13 mouse cellular contexts compared by ENCODE assay signal in genomic region chr17:80755076-80755871, GRCm38 (mm10). TPM values are rescaled to one million over a fixed set of nuclear protein-coding genes. Genes with fewer than 3 reads are reported as not detected.
DNase-seq lines count a peak whose midpoint lies in the region; ATAC-seq and TF ChIP-seq lines count a peak whose summit lies in the region.
"Had no signal": no experiment of that assay in that cellular context is flagged by ENCODE, and none has a peak within 500 bp of the region (broad histone marks: within the 10 kb centered on the region; RNA-seq: fewer than 3 reads in every experiment).

No protein-coding gene starts in this region.

- no peak overlapping the region; the same call in 1 of the 2 replicates for H3K4me2 ChIP-seq in intestine, embryonic 14.5 days (ENCODE audit: low read length)
- H3K4me2 ChIP-seq in intestine, postnatal 0 days (replicated peaks; ENCODE audit: low read depth) = no peak overlapping the region
- H3K4me2 ChIP-seq in intestine, embryonic 16.5 days (ENCODE audit: low read depth, low read length) = no peak overlapping the region
- H3K4me2 ChIP-seq: hindbrain, embryonic 12.5 days had no signal

- no peaks in the 10 kb centered on the region for H3K9me3 ChIP-seq in intestine, embryonic 14.5 days (ENCODE audit: control insufficient read depth, low read length)
- H3K9me3 ChIP-seq in intestine, postnatal 0 days (ENCODE audit: control insufficient read depth) = no peaks in the 10 kb centered on the region
- no peaks in the 10 kb centered on the region for H3K9me3 ChIP-seq in intestine, embryonic 16.5 days (ENCODE audit: control insufficient read depth, low read length)
- H3K9me3 ChIP-seq: hindbrain, embryonic 12.5 days had no signal

- ATAC-seq in intestine, embryonic 14.5 days (replicated peaks; ENCODE audit: low FRiP score, low TSS enrichment, low read depth) = no peak
- no peak for ATAC-seq in intestine, postnatal 0 days
- ATAC-seq in intestine, embryonic 16.5 days = no peak

- no peak for TF ChIP-seq POLR2A in liver, adult 2 months (IDR thresholded peaks at IDR 0.05; ENCODE audit: extremely low read depth, insufficient read depth, low read length)
- TF ChIP-seq POLR2A in cortical plate, adult 2 months (IDR thresholded peaks at IDR 0.05; ENCODE audit: extremely low read depth, insufficient read depth, low read length) = no peak

- TF ChIP-seq CTCF in intestine, postnatal 0 days (IDR thresholded peaks at IDR 0.05; ENCODE audit: low read depth) = no peak
- no peak for TF ChIP-seq CTCF in liver, adult 2 months (IDR thresholded peaks at IDR 0.05; ENCODE audit: low read depth, low read length)
- TF ChIP-seq CTCF in cortical plate, adult 2 months (IDR thresholded peaks at IDR 0.05; ENCODE audit: extremely low read depth, insufficient read depth, low read length) = no peak

- 45% methylated on average over 9 of the region's 9 CpGs for WGBS in intestine, embryonic 14.5 days
- 45% methylated on average over 9 of the region's 9 CpGs for WGBS in intestine, postnatal 0 days
- 61% methylated on average over 9 of the region's 9 CpGs for WGBS in liver, adult 2 months
- 48% methylated on average over 9 of the region's 9 CpGs for WGBS in intestine, embryonic 16.5 days

- no peak for DNase-seq in intestine, embryonic 14.5 days (ENCODE audit: low spot score)
- DNase-seq in liver, adult 2 months (ENCODE audit: extremely low read depth, low read depth, low spot score) = peak; percentile 12
- no peak for DNase-seq in liver
- DNase-seq in B cell, adult 2 months = no peak
- DNase-seq: heart, adult 18-20 months; lung, postnatal 14 days; midbrain, embryonic 14.5 days; thymus, adult 18-20 months had no signal

- H3K9ac ChIP-seq in intestine, embryonic 14.5 days (ENCODE audit: low read length) = no peak overlapping the region
- H3K9ac ChIP-seq in intestine, postnatal 0 days (ENCODE audit: low read depth, low read length) = no peak overlapping the region
- H3K9ac ChIP-seq in liver, adult 2 months (ENCODE audit: low read depth, low read length) = no peak overlapping the region
- no peak overlapping the region for H3K9ac ChIP-seq in intestine, embryonic 16.5 days (ENCODE audit: low read depth, low read length)
- H3K9ac ChIP-seq: hindbrain, embryonic 12.5 days had no signal

- H3K27ac ChIP-seq in intestine, embryonic 14.5 days (ENCODE audit: low read depth) = peak overlapping the region; percentile 27; the same call in 1 of the 2 replicates
- no peak overlapping the region for H3K27ac ChIP-seq in intestine, postnatal 0 days (ENCODE audit: low read depth, low read length)
- H3K27ac ChIP-seq in liver, adult 2 months (replicated peaks; ENCODE audit: insufficient read depth, low read depth, low read length) = no peak overlapping the region
- H3K27ac ChIP-seq in cortical plate, adult 2 months (ENCODE audit: insufficient read depth, low read length) = 0 out of 2 replicates have a peak overlapping the region, but pooled peaks have one; percentile 28
- H3K27ac ChIP-seq in intestine, embryonic 16.5 days (ENCODE audit: low read length) = peak overlapping the region; percentile 18
- H3K27ac ChIP-seq: hindbrain, embryonic 12.5 days had no signal

- peaks cover 12% of the 10 kb centered on the region; the same call in 1 of the 2 replicates for H3K4me1 ChIP-seq in intestine, embryonic 14.5 days (replicated peaks; ENCODE audit: control insufficient read depth, insufficient read depth, low read length)
- H3K4me1 ChIP-seq in intestine, postnatal 0 days (replicated peaks; ENCODE audit: control insufficient read depth, insufficient read depth, low read length) = no peaks in the 10 kb centered on the region
- H3K4me1 ChIP-seq in liver, adult 2 months (ENCODE audit: control insufficient read depth, insufficient read depth, low read length) = peaks cover 1% of the 10 kb centered on the region; the same call in 1 of the 2 replicates
- peaks cover 2% of the 10 kb centered on the region; the same call in 1 of the 2 replicates for H3K4me1 ChIP-seq in cortical plate, adult 2 months (ENCODE audit: control insufficient read depth, insufficient read depth, low read length)
- H3K4me1 ChIP-seq in intestine, embryonic 16.5 days (ENCODE audit: control insufficient read depth, insufficient read depth, low read length) = peaks cover 9% of the 10 kb centered on the region; the same call in 1 of the 2 replicates

- no peaks in the 10 kb centered on the region for H3K36me3 ChIP-seq in intestine, embryonic 14.5 days (ENCODE audit: control insufficient read depth, insufficient read depth, low read length)
- no peaks in the 10 kb centered on the region for H3K36me3 ChIP-seq in intestine, postnatal 0 days (ENCODE audit: control insufficient read depth, insufficient read depth)
- H3K36me3 ChIP-seq in liver, adult 2 months (ENCODE audit: control insufficient read depth, insufficient read depth, low read length) = no peaks in the 10 kb centered on the region; the same call in 1 of the 2 replicates
- H3K36me3 ChIP-seq in intestine, embryonic 16.5 days (ENCODE audit: control insufficient read depth, insufficient read depth, low read length) = no peaks in the 10 kb centered on the region
- H3K36me3 ChIP-seq: hindbrain, embryonic 12.5 days had no signal

- H3K27me3 ChIP-seq in intestine, embryonic 14.5 days (replicated peaks; ENCODE audit: control insufficient read depth, insufficient read depth, low read length) = no peaks in the 10 kb centered on the region
- no peaks in the 10 kb centered on the region for H3K27me3 ChIP-seq in intestine, postnatal 0 days (replicated peaks; ENCODE audit: control insufficient read depth, insufficient read depth, low read length)
- no peaks in the 10 kb centered on the region for H3K27me3 ChIP-seq in liver, adult 2 months (ENCODE audit: control insufficient read depth, insufficient read depth, low read length)
- no peaks in the 10 kb centered on the region for H3K27me3 ChIP-seq in intestine, embryonic 16.5 days (replicated peaks; ENCODE audit: control insufficient read depth, insufficient read depth, low read length)
- H3K27me3 ChIP-seq: hindbrain, embryonic 12.5 days had no signal

- no peaks in the 10 kb centered on the region for H3K79me2 ChIP-seq in liver, adult 2 months (ENCODE audit: control insufficient read depth, insufficient read depth, low read length)

- H3K4me3 ChIP-seq in intestine, embryonic 14.5 days (ENCODE audit: low read depth, low read length) = no peak overlapping the region
- no peak overlapping the region for H3K4me3 ChIP-seq in intestine, postnatal 0 days (ENCODE audit: low read depth, low read length)
- no peak overlapping the region for H3K4me3 ChIP-seq in liver, adult 2 months (ENCODE audit: insufficient read depth, low read depth, low read length)
- no peak overlapping the region for H3K4me3 ChIP-seq in cortical plate, adult 2 months (ENCODE audit: insufficient read depth, low read length)
- no peak overlapping the region for H3K4me3 ChIP-seq in intestine, embryonic 16.5 days (ENCODE audit: low read length)
- H3K4me3 ChIP-seq: erythroblast, embryonic 14.5 days; hindbrain, embryonic 12.5 days had no signal

RNA-seq across cellular contexts. Expression of gene Map4k3, which starts 27.0 kb away (rescaled TPM):
- polyA plus RNA-seq in intestine, embryonic 14.5 days (2014; fragmentation: Nextera tagmentation; extraction: Ambion mirVana) = 31.2 and 33.3 TPM in 2 replicates
- polyA plus RNA-seq in intestine, postnatal 0 days (2015; fragmentation: Nextera tagmentation; extraction: Ambion mirVana) = 13.5 and 13.8 TPM in 2 replicates
- total RNA-seq in liver, adult 2 months (2014; rRNA removed) = 22.9 and 23.6 TPM in 2 replicates
- polyA plus RNA-seq in liver, adult 2 months (2012; rRNA removed) = 5.6 and 5.7 TPM in 2 replicates
- polyA plus RNA-seq in cortical plate, adult 2 months (2012; rRNA removed) = 46.7 and 49.4 TPM in 2 replicates
- 15.2 and 16.9 TPM in 2 replicates for polyA plus RNA-seq in intestine, embryonic 16.5 days (2015; fragmentation: Nextera tagmentation; extraction: Ambion mirVana)
- polyA plus RNA-seq: erythroblast, embryonic 14.5 days had no signal

Comparison
In these comparisons a context has a peak if more than half of its experiments do, and no peak if none do; other contexts are left out.
1. H3K27ac ChIP-seq: peak in intestine, embryonic 14.5 days (single experiment), cortical plate, adult 2 months (single experiment) and intestine, embryonic 16.5 days (single experiment); none in intestine, postnatal 0 days (single experiment) and liver, adult 2 months (single experiment).